Mouse (Mus musculus) megakaryocyte progenitor cell, adult 5-6 weeks (primary cell): ENCODE measurements around the gene Fcor. TPM values are rescaled to one million over a fixed set of nuclear protein-coding genes. Genes with fewer than 3 reads are reported as not detected.

Source experiments
- ATAC-seq: replicated peaks from 2 replicates; pipeline ENCODE4 v1.8.0; 2016; ENCODE audit warnings: mild to moderate bottlenecking, moderate TSS enrichment, inconsistent platforms; ENCODE audit not compliant: poor library complexity
- total RNA-seq, 2 experiments: library from RNA; stranded (forward) in 1 of 2; stranded (reverse) in 1 of 2; fragments of 157-497, 149-512 nt in 1 of 2; fragments of 200-1000 nt in 1 of 2; gene quantifications; 2 replicates each; pipeline versions ENCODE4 v1.2.3 to v1.2.4; 2015 to 2017

The Fcor gene
- total RNA-seq, 2 experiments from 2014 or later, result 15.2 to 22.6 TPM

DNA sequence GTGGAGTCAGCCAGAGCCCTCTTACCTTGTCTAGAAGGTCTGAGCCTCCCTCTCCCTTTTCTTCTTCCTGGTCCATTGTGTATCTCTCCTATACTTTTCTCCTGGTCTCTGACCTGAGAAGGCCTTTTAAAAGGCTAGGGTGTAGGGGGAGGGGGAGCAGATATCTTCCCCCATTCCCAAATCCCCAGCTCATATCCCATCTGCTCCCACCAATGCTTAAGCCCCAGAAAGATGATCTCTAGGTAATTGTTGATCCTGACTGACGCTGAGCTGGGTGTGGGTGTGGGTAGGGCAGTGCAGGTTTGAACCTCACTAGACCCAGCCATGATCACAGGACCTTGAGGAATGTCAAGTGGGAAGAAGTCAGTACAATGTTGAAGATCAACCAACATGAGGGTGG lies 46.7 kb downstream of the Fcor start, which contains the start of gene Pcp2:
Pcp2 (minus strand) TSS at position 101 of the 400 bp plus-strand sequence.
- ATAC-seq, result no peak

DNA sequence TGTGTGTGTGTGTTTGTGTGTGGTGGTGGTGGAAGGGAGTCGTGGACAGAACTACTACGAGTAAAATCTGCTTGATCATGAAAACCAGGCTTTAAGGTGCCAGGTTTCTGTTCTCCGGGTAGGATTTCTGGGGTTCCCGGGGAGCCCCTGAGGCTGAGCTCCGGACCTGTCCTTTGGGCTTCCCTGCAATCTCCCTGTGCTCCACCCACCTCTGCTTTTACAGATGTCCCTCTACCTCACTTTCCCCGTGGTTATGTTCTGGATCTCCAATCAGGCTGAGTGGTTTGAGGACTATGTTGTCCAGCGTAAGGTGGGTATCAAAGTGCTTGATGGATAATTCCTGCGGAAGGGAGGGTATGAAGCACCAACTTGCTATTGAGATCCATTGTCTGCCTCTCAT lies 50.0 kb downstream of the Fcor start:
- ATAC-seq, result no peak

DNA sequence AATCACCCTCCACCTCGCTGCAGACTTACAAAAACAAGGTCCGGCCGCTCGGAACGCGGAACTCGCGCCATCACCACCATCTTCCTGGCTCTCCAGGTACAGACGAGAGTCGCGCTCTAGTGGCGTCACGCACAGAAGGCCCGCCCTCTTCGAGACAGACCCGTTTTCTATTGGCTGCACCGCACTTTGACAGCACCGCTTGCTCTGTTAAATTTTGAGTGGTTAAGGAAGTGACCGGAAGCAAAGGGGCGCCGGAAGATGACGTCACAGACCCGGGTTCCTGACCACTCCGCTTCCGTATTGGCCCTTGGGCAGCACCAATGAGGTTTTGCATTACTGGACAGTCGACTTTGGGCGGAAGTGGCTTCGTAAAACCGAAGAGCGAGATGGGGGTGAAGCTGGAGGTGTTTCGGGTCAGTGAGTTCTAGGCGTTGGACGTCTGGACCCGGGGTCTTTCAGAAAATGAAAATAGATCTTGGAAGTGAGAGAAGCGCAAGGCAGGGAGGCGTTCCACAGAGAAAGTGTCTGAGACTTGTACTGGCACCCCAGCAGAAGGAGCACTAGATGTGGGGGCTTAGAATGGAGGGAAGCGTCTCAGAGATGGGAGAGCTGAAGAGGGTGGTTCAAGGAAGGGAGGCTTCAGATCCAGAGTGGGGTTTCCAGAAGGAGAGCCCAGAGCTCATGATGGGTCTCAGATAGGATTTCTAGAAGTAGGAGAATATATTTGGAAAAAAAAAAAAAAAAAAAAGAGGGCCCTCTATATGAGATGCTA lies 50.8 kb downstream of the Fcor start, which contains the start of the genes Xab2 and Pet100:
Xab2 (minus strand) TSS at position 118 of the 772 bp plus-strand sequence.
Pet100 (plus strand) TSS at position 350 of the 772 bp plus-strand sequence.
- peak; percentile 95 for ATAC-seq

Other genes starting within 250 kb of the Fcor start
- 0.83 and 2.5 TPM in 2 replicates for gene Pex11g, start 204.7 kb downstream of the Fcor start, total RNA-seq (2015)
- 0.79 and 3.8 TPM in 2 replicates for gene Pex11g, start 204.7 kb downstream of the Fcor start, total RNA-seq (2017)
- gene Tex45, start 201.5 kb downstream of the Fcor start, total RNA-seq (2015), result 0.17 TPM in 1 of 2 replicates, not detected in the other
- gene Tex45, start 201.5 kb downstream of the Fcor start, total RNA-seq (2017), result 0.21 TPM in 1 of 2 replicates, not detected in the other
- gene Zfp358, start 179.2 kb downstream of the Fcor start, total RNA-seq (2015), result 9.3 and 12.3 TPM in 2 replicates
- 4.6 and 7.0 TPM in 2 replicates for gene Zfp358, start 179.2 kb downstream of the Fcor start, total RNA-seq (2017)
- gene Mcoln1, start 171.9 kb downstream of the Fcor start, total RNA-seq (2015), result 13.6 and 20.5 TPM in 2 replicates
- gene Mcoln1, start 171.9 kb downstream of the Fcor start, total RNA-seq (2017), result 20.1 and 23.0 TPM in 2 replicates
- 13.8 and 16.8 TPM in 2 replicates for gene Pnpla6, start 157.0 kb downstream of the Fcor start, total RNA-seq (2015)
- gene Pnpla6, start 157.0 kb downstream of the Fcor start, total RNA-seq (2017), result 14.0 and 17.7 TPM in 2 replicates
- gene C330021F23Rik, start 104.4 kb downstream of the Fcor start, total RNA-seq (2015), result 1.0 TPM in 1 of 2 replicates, not detected in the other
- gene C330021F23Rik, start 104.4 kb downstream of the Fcor start, total RNA-seq (2017), result not detected in 2 replicates
- gene Camsap3, start 85.1 kb downstream of the Fcor start, total RNA-seq (2015), result 0.32 and 0.37 TPM in 2 replicates
- gene Camsap3, start 85.1 kb downstream of the Fcor start, total RNA-seq (2017), result 0.21 and 0.27 TPM in 2 replicates
- 16.5 and 20.1 TPM in 2 replicates for gene Xab2, start 51.0 kb downstream of the Fcor start, total RNA-seq (2015)
- 55.5 and 56.5 TPM in 2 replicates for gene Xab2, start 51.0 kb downstream of the Fcor start, total RNA-seq (2017)
- 131 and 181 TPM in 2 replicates for gene Pet100, start 50.8 kb downstream of the Fcor start, total RNA-seq (2015)
- gene Pet100, start 50.8 kb downstream of the Fcor start, total RNA-seq (2017), result 255 and 285 TPM in 2 replicates
- not detected in 2 replicates for gene Pcp2, start 46.8 kb downstream of the Fcor start, total RNA-seq (2015)
- gene Pcp2, start 46.8 kb downstream of the Fcor start, total RNA-seq (2017), result not detected in 2 replicates
- gene Stxbp2, start 41.4 kb downstream of the Fcor start, total RNA-seq (2015), result 113 and 143 TPM in 2 replicates
- gene Stxbp2, start 41.4 kb downstream of the Fcor start, total RNA-seq (2017), result 93.7 and 166 TPM in 2 replicates
- gene Retn, start 16.6 kb downstream of the Fcor start, total RNA-seq (2015), result 0.56 TPM in 1 of 2 replicates, not detected in the other
- not detected in 2 replicates for gene Retn, start 16.6 kb downstream of the Fcor start, total RNA-seq (2017)
- 21.5 and 30.3 TPM in 2 replicates for gene Mcemp1, start 6.6 kb downstream of the Fcor start, total RNA-seq (2015)
- gene Mcemp1, start 6.6 kb downstream of the Fcor start, total RNA-seq (2017), result 16.0 TPM in 2 replicates
- gene Trappc5, start 3.9 kb upstream of the Fcor start, total RNA-seq (2015), result 19.6 and 22.8 TPM in 2 replicates
- 37.7 and 38.5 TPM in 2 replicates for gene Trappc5, start 3.9 kb upstream of the Fcor start, total RNA-seq (2017)
- gene Fcer2a, start 21.8 kb upstream of the Fcor start, total RNA-seq (2015), result not detected in 2 replicates
- gene Fcer2a, start 21.8 kb upstream of the Fcor start, total RNA-seq (2017), result not detected in 2 replicates
- gene Clec4g, start 48.3 kb upstream of the Fcor start, total RNA-seq (2015), result not detected in 2 replicates
- not detected in 2 replicates for gene Clec4g, start 48.3 kb upstream of the Fcor start, total RNA-seq (2017)
- gene Cd209a, start 76.6 kb upstream of the Fcor start, total RNA-seq (2015), result 0.35 and 2.1 TPM in 2 replicates
- 0.37 and 0.84 TPM in 2 replicates for gene Cd209a, start 76.6 kb upstream of the Fcor start, total RNA-seq (2017)
- gene Cd209e, start 181.9 kb upstream of the Fcor start, total RNA-seq (2015), result not detected in 2 replicates
- not detected in 2 replicates for gene Cd209e, start 181.9 kb upstream of the Fcor start, total RNA-seq (2017)
- gene Cd209d, start 206.2 kb upstream of the Fcor start, total RNA-seq (2015), result not detected in 2 replicates
- not detected in 2 replicates for gene Cd209d, start 206.2 kb upstream of the Fcor start, total RNA-seq (2017)